Mouse (Mus musculus): Measurements from ENCODE around the gene Cap2.

Cap2 gene

GRCm38 (mm10) chr13:46522798-46523197 is 21.1 kb downstream of the Cap2 start:
- POLR2A ChIA-PET = interaction anchor here in 1 of 4 experiments (0.8 to 1.0 kb wide), 2 partner anchors 12 to 111 kb away, joined by 3 read pairs; no protein-coding TSS in a partner anchor
- CTCF ChIA-PET = no interaction called here

DNA sequence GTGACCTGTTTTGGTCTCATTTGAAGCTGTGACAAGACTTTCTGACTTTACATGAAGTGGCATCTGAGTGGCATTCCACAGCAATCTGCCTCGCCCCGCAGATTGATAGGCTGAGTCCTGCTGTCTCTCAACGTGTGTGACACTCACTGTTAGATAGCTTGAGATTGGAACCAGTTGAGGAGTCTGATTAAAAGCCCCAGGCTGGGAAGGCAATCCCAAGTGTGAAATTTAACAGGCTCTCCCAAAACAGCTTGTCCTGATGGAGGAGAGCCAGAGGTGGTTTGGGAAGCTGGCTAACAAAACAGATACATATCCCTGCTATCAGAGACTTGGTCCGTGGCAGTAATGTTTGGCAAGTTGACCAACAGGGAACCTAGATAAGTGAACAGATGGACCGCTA is 21.6 kb downstream of the Cap2 start:
- ChIA-PET CTCF (no interaction called here), POLR2A (interaction anchor here in 2 of 4 experiments (0.8 to 1.2 kb wide), 4 partner anchors 12 to 111 kb away, joined by 3 to 7 read pairs (median 3); no protein-coding TSS in a partner anchor)

DNA sequence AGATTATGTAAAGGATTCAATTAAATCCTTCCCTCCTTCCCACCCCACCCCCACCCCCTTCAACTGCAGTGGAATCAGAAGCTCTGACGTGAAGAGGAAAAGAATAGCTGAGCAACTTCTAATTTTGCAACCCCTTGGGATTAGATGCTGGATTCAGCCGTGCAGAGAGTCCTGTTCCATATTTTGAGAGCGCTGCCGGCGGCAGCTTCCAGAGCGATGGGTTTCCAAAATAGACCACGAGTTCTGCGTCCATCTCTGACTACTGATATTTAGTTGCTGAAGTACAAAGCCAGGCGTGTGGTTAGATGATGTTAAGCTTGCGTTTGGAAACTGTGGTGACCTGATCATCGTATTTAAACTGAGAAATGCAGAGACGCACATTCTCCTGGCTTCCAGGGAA is 22.1 kb downstream of the Cap2 start:
- CTCF ChIA-PET = no interaction called here
- POLR2A ChIA-PET = interaction anchor here in 2 of 4 experiments (0.6 to 1.2 kb wide), 3 partner anchors 11 to 96 kb away, joined by 3 to 7 read pairs (median 4); no protein-coding TSS in a partner anchor

DNA sequence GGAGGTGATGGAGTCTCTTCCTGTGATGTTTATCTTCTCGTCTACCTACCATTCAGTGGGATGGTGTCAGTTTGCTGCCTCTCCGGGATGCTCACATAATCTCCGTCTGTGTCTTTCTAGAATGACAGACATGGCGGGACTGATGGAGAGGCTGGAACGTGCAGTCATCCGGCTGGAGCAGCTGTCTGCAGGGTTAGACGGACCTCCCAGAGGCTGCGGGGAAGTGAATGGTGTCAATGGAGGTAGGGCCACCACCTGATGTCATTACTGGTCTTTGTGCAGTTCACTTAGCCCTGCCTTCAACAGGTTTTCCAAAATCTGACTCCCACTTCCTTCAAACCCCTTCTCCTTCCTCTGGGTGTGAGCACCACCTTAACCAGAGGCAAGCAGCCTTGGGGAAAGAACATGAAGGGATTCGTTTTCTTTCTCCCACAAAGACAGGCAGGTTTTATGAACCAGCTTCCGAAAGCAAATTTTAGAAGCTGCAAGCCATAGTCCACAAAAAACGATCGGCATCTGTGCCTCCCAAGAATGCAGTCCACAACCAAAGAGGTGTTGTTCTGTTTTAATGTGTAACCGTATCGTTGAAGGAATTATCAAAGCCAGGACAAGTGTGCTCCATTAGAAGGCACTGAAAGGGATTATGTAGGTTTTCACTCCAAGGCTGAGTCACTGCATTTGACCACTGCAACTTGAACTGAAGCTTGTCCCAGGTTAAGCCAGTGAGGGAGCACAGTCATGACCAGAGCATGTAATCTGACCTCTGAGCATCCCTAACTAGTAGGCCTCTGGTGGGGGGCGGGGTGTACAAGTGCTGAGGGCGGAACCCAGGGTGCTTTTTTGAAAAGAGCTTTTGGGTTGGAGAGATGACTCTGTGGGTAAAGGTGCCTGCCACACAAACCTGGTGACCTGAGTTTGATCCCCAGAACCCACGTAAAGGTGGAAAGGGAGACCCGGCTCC is 23.9 kb downstream of the Cap2 start:
- ChIA-PET POLR2A (interaction anchor here in 1 of 4 experiments (0.8 kb wide), 1 partner anchor 1687 kb away, joined by 5 read pairs; no protein-coding TSS in a partner anchor), CTCF (interaction anchor here in 1 of 4 experiments (0.7 to 1.3 kb wide), 2 partner anchors 81 to 364 kb away, joined by 3 read pairs; no protein-coding TSS in a partner anchor)

GRCm38 (mm10) chr13:46526645-46527044 is 25.0 kb downstream of the Cap2 start:
- CTCF ChIA-PET = no interaction called here
- POLR2A ChIA-PET = interaction anchor here in 1 of 4 experiments (0.8 kb wide), 1 partner anchor 1688 kb away, joined by 5 read pairs; no protein-coding TSS in a partner anchor

DNA sequence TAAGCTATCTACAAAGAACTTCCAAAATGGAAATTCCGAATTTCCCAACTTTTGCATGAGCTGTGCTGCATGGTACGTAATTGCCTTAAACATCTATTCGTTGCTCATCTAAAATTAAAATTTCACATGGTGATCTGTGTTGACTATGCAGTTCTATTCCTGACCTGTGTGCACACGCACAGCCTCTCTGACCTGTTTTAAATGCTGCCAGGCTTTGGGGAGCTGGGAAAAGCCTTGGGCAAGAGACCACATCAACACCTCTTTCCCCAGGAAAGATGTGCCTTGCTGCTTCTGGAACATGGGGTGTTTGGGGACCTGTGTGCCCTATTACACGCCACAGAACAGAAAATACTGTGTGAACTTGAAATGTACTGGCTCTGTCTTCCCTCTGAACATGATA is 25.7 kb downstream of the Cap2 start:
- ChIA-PET POLR2A (no interaction called here), CTCF (no interaction called here)

- CTCF ChIA-PET = interaction anchor here in 1 of 4 experiments (0.6 kb wide), 1 partner anchor 22 kb away, joined by 4 read pairs; no protein-coding TSS in a partner anchor
Observed at GRCm38 (mm10) chr13:46529037-46529436, 27.4 kb downstream of the Cap2 start.

GRCm38 (mm10) chr13:46530546-46530945 is 28.9 kb downstream of the Cap2 start:
- ChIA-PET POLR2A (interaction anchor here in 1 of 4 experiments (0.6 kb wide), 1 partner anchor 404 kb away, joined by 3 read pairs; no protein-coding TSS in a partner anchor), CTCF (no interaction called here)

More at GRCm38 (mm10) chr13:46529037-46529436, 27.4 kb downstream of the Cap2 start:
- POLR2A ChIA-PET = interaction anchor here in 1 of 4 experiments (0.9 to 1.4 kb wide), 3 partner anchors 9 to 40 kb away, joined by 3 to 5 read pairs (median 3); no protein-coding TSS in a partner anchor

DNA sequence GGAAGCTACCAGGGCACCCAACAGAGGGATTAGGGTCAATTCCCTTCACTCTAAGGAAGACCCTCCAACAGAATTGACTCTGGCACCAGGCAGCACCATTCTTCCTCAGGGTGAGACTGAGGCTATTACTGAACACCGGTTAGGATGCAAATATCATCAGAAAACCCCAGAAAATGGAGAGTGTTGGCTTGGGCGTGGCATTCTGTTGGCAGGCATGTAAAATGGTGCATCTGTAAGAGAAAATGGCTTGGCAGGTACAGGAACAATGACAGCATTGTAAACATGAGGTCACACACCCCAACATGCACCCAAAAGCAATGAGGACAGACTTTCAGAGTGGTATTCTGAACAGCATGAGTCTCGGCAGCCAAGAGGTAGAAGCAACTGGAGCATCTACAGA is 30.0 kb downstream of the Cap2 start:
- CTCF ChIA-PET = no interaction called here
- POLR2A ChIA-PET = no interaction called here

- ChIA-PET CTCF (no interaction called here), POLR2A (no interaction called here)
Observed at GRCm38 (mm10) chr13:46532276-46532675, 30.6 kb downstream of the Cap2 start.

- ChIA-PET POLR2A (interaction anchor here in 3 of 4 experiments (0.5 to 0.6 kb wide), 3 partner anchors 111 to 698 kb away, joined by 3 to 5 read pairs (median 3); no protein-coding TSS in a partner anchor), CTCF (interaction anchor here in 1 of 4 experiments (0.7 kb wide), 1 partner anchor 228 kb away, joined by 3 read pairs; no protein-coding TSS in a partner anchor)
Observed at GRCm38 (mm10) chr13:46533342-46534129, 31.9 kb downstream of the Cap2 start.

DNA sequence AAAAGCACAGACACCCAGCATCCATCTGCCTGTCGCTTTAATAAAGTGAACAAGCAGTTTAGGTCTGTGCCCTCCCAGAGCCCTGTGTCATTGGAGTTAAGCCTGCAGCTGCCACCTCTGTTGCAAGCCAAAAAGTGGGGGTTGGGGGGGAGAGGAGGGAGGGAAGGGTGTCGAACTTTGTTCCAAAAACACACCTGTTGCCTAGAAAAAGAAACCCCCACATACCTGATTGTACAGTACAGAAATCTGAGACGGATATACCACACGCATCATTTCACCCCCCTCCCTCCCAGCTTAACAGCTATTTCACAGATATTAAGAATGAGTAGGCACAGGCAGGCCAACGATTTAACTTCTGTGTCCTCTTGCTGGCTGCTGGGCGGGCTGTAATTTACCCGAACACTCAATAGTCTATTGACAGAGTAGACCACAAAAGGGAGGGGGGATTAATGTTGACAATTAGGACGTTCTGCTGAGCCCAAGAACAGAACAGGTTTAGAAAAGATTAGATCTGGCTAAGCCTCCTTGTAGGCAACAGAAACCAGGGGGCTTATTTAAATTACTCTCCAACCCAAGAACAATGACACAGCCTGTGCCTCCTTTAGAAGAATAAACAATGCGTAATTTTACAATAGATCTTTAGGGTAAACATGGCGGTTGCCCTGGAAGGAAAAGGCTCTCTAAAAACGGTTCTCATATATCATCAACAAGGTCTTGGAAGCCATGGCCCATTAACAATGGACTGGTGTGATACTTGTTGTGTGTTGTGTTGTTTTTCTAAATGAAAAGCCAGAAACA is 32.7 kb downstream of the Cap2 start:
- POLR2A ChIA-PET = interaction anchor here in 3 of 4 experiments (0.5 to 1.5 kb wide), 10 partner anchors 11 to 1145 kb away, joined by 3 to 5 read pairs (median 3); partner anchors contain the start of gene Mylip (in 1 of the 3)
- CTCF ChIA-PET = no interaction called here

DNA sequence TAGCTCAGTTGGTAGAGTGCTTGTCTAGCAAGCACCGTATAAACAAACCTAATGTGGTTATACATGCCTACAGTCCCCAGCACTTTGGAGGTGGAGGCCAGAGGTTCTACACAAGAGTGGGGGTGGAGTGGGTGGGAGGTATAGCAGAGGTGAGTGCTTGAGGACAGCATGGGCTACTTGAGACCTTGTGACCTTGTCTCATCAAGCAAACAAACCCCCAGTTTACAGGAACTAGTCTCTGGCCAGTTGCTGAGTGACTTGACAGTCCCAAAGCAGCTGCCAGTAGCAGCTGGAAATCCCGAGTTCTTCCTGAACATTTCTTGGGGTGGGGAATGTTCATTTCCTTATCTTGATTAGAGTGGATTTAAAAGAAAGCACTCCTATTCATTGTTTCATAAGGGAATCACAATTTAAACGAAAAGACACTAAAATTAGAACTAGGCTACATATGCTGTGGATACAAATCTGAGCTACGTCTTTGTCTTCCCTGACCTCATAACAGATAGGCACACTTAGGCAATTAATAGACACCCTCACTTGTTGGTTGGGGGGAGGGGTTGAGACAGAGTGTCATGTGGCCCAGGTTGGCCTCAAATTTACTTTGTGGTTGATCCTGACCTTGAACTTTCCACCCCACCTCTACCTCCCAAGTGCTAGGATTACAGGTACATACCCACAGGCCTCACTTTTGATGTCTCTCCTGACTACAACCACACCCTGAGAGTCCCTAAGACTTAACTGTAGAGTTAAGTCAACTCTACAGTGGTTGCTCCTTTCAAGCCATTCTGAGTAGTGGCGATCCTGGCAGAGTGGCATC is 33.5 kb downstream of the Cap2 start:
- POLR2A ChIA-PET = interaction anchor here in 3 of 4 experiments (0.7 to 1.5 kb wide), 9 partner anchors 11 to 1146 kb away, joined by 3 to 5 read pairs (median 3); partner anchors contain the start of gene Mylip (in 1 of the 3)
- CTCF ChIA-PET = no interaction called here

- ChIA-PET CTCF (no interaction called here), POLR2A (interaction anchor here in 1 of 4 experiments (1.6 kb wide), 1 partner anchor 10 kb away, joined by 5 read pairs; no protein-coding TSS in a partner anchor)
Observed at GRCm38 (mm10) chr13:46539284-46539683, 37.6 kb downstream of the Cap2 start.

DNA sequence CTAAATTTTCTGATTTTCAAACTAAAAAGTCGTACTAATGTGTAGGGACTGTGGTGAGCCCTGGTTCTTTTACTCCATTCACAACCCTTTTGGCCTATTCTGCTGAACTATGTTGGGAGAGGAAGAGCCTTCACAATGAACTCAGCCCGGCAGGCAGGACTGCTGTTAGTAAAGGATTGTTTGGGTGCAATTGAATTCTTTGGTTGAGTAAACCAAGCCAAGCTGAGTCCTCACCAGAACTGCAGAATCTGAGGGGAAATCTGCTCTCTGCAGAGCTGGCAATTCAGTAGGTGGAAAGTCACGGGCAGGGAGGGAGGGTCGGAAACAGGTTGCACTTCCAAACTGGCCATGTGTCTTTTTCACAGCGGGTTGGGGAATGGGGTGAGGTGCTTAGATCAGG is 39.3 kb downstream of the Cap2 start:
- CTCF ChIA-PET = interaction anchor here in 1 of 4 experiments (0.7 kb wide), 1 partner anchor 311 kb away, joined by 8 read pairs; no protein-coding TSS in a partner anchor
- POLR2A ChIA-PET = interaction anchor here in 1 of 4 experiments (0.9 kb wide), 1 partner anchor 9 kb away, joined by 3 read pairs; no protein-coding TSS in a partner anchor

GRCm38 (mm10) chr13:46542782-46543181 is 41.1 kb downstream of the Cap2 start:
- ChIA-PET CTCF (no interaction called here), POLR2A (no interaction called here)

GRCm38 (mm10) chr13:46544608-46545007 is 43.0 kb downstream of the Cap2 start:
- ChIA-PET POLR2A (no interaction called here), CTCF (interaction anchor here in 1 of 4 experiments (0.6 kb wide), 1 partner anchor 238 kb away, joined by 3 read pairs; no protein-coding TSS in a partner anchor)

Data from embryonic stem cell, embryonic (primary cell).